In the genomic region with DNA sequence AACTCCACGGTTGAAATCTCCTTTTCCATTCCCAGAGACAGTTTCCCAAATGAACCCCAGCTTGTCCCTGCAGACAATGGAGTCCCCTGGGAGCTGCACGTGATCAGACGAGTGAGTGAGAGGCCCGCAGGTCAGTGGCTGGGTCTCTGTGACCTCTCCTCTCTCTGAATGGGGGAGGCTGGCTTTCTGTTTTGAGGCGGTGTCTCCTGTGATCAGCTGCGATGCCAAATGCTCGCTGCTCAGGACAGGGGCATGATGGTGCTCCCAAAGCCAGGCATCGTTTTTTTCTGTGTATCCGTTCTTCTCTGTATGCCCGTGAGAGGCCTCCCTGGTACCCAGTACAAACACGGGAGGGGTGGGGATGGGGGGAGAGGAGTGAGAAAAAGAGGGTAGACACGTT, we compare ENCODE assay signal across 9 mouse cellular contexts.
DNase-seq lines count a peak whose midpoint lies in the region; ATAC-seq and TF ChIP-seq lines count a peak whose summit lies in the region.
"Had no signal": no experiment of that assay in that cellular context is flagged by ENCODE, and none has a peak within 500 bp of the region (broad histone marks: within the 10 kb centered on the region; RNA-seq: fewer than 3 reads in every experiment).

No protein-coding gene starts in this region.

- H3K27me3 ChIP-seq in heart, adult 2 months (ENCODE audit: control insufficient read depth, insufficient read depth, low read length), result no peaks in the 10 kb centered on the region
- peaks cover 7% of the 10 kb centered on the region; the same call in 1 of the 2 replicates for H3K27me3 ChIP-seq in neural tube, embryonic 12.5 days (replicated peaks)

- peak; percentile 62 for ATAC-seq in neural tube, embryonic 12.5 days (ENCODE audit: low FRiP score, low read depth)

- no peak overlapping the region for H3K27ac ChIP-seq in heart, adult 2 months
- peak overlapping the region; percentile 39; the same call in 1 of the 2 replicates for H3K27ac ChIP-seq in neural tube, embryonic 12.5 days

- no peak for TF ChIP-seq CTCF in heart, adult 2 months (IDR thresholded peaks at IDR 0.05)

- H3K4me2 ChIP-seq in neural tube, embryonic 12.5 days (replicated peaks), result peak overlapping the region; percentile 54

- no peak for TF ChIP-seq EP300 in heart, adult 2 months (IDR thresholded peaks at IDR 0.05; ENCODE audit: insufficient read depth, low read depth, low read length)

- 29% methylated on average over 12 of the region's 12 CpGs for WGBS in heart, adult 2 months
- 3% methylated on average over 12 of the region's 12 CpGs for WGBS in neural tube, embryonic 12.5 days

- no peaks in the 10 kb centered on the region for H3K36me3 ChIP-seq in heart, adult 2 months (ENCODE audit: control insufficient read depth, insufficient read depth, low read length)
- no peaks in the 10 kb centered on the region for H3K36me3 ChIP-seq in neural tube, embryonic 12.5 days

- intact Hi-C loops in heart, postnatal 25 days (cut with DNase I), result no loop called here
- intact Hi-C loops in heart, adult 2 months (cut with DNase I), result no loop called here

- TF ChIP-seq POLR2A in heart, adult 2 months (IDR thresholded peaks at IDR 0.05; ENCODE audit: insufficient read depth, low read depth, low read length), result no peak

- H3K9ac ChIP-seq in heart, adult 2 months (ENCODE audit: low read depth, low read length), result no peak overlapping the region
- H3K9ac ChIP-seq in neural tube, embryonic 12.5 days, result 0 out of 2 replicates have a peak overlapping the region, but pooled peaks have one; percentile 6

- peak; percentile 95 for DNase-seq in heart, adult 11 months
- DNase-seq in heart, postnatal 25 days (ENCODE audit: low spot score), result no peak
- DNase-seq in heart, adult 2 months, result peak; percentile 23 to 28
- peak; percentile 11 to 18 for DNase-seq in kidney, adult 8-10 months
- DNase-seq in right cerebral cortex, postnatal 10 days (ENCODE audit: low spot score in 2 of 2), result no peak
- no peak for DNase-seq in gastrocnemius, adult 18-20 months (ENCODE audit: low spot score)
- no peak for DNase-seq in left cerebral cortex, adult 18-20 months (ENCODE audit: low spot score in 2 of 2)

- H3K9me3 ChIP-seq in neural tube, embryonic 12.5 days, result no peaks in the 10 kb centered on the region

- H3K79me2 ChIP-seq in heart, adult 2 months (replicated peaks; ENCODE audit: control insufficient read depth, insufficient read depth, low read length), result no peaks in the 10 kb centered on the region

- no peaks in the 10 kb centered on the region for H3K4me1 ChIP-seq in heart, adult 2 months (ENCODE audit: control insufficient read depth, insufficient read depth, low read length)
- peaks cover 32% of the 10 kb centered on the region for H3K4me1 ChIP-seq in neural tube, embryonic 12.5 days

- H3K4me3 ChIP-seq in heart, adult 2 months, result no peak overlapping the region
- peak overlapping the region; percentile 3; the same call in 1 of the 2 replicates for H3K4me3 ChIP-seq in neural tube, embryonic 12.5 days
- H3K4me3 ChIP-seq: erythroblast, embryonic 14.5 days had no signal

Comparison
In these comparisons a context has a peak if more than half of its experiments do, and no peak if none do; other contexts are left out.
1. DNase-seq: peak in heart, adult 11 months (single experiment), heart, adult 2 months (2 of 2) and kidney, adult 8-10 months (2 of 2); none in heart, postnatal 25 days (single experiment), right cerebral cortex, postnatal 10 days (0 of 2), gastrocnemius, adult 18-20 months (single experiment) and left cerebral cortex, adult 18-20 months (0 of 2).